Mouse (Mus musculus) embryonic fibroblast, embryonic 13.5 days (primary cell): ENCODE measurements at regions not wholly inside any gene's neighbourhood (a gene's known extent, or its start where the extent isn't known, plus 50 kb on each side); places are given as distances from the start of the nearest gene placed in this dataset.

Source experiments
- CTCF ChIP-seq: IDR thresholded peaks from 2 replicates; pipeline ENCODE4 v1.5.1; 2011; ENCODE audit warnings: mild to moderate bottlenecking, control low read depth, low read length, moderate library complexity, borderline replicate concordance; ENCODE audit not compliant: insufficient read depth
- POLR2A ChIP-seq: IDR thresholded peaks from 2 replicates; pipeline ENCODE4 v1.6.1; 2011; ENCODE audit warnings: low read depth, mild to moderate bottlenecking, control low read depth, low read length, moderate library complexity

DNA sequence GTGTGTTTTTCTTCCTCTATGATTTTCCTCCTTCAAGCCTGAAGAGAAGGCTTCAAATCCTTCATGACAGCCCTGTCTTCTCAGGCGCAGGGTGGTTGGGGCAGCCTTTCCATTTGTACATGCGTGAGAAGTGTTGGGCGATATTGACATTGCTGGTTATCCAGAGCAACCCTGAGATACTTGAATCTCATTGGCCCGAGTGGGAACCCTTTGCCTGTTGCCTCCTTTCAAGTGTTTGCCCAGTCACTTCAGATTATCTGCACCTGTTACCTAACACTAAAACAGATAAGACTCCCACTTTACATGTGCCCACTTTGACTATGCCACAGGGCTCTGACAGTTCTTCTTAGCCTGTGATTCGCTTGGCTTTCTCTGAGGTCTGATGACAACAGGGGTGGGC is 258.3 kb downstream of the Sox2 start:
- TF ChIP-seq CTCF (no peak), POLR2A (no peak)
